Mouse (Mus musculus): ENCODE results near the gene Lama1. TPM values are rescaled to one million over a fixed set of nuclear protein-coding genes. Genes with fewer than 3 reads are reported as not detected.
"Not testable (repeated sequence)": the region's sequence is repeated elsewhere in the genome, so short reads cannot be mapped to it uniquely, and the experiment has no call there.

Gene Lama1
- polyA plus RNA-seq, 1 experiment from 2014 or later = 11.1 TPM

GRCm38 (mm10) chr17:67791091-67791490 is 94.0 kb downstream of the Lama1 start:
- no peak overlapping the region for H3K27ac ChIP-seq
- no peak for ATAC-seq (ENCODE audit: low FRiP score)
- H3K27me3 ChIP-seq = no peaks in the 10 kb centered on the region
- no peak overlapping the region for H3K4me3 ChIP-seq
- no peaks in the 10 kb centered on the region for H3K4me1 ChIP-seq (replicated peaks)
- H3K9me3 ChIP-seq = no peaks in the 10 kb centered on the region
- no peak overlapping the region for H3K4me2 ChIP-seq
- H3K9ac ChIP-seq = no peak overlapping the region
- 97% methylated on average over 10 of the region's 10 CpGs for WGBS
- H3K36me3 ChIP-seq = peaks cover 55% of the 10 kb centered on the region

DNA sequence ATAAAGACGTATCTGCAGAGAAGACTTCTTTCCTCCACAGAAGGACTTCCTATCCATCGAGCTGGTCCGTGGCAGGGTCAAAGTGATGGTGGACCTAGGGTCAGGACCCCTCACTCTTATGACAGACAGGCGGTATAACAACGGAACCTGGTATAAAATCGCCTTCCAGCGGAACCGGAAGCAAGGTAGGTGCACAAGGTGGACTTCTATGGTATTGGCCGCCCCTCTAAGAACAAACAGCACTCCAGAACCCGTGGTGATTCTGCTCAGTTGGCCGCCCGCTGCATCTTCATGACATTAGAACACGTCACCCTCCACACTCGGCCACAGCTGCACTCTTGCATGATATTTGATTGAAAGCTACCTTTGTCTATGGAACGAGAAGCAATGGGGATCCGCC is 112.1 kb downstream of the Lama1 start:
- H3K36me3 ChIP-seq = peaks cover 62% of the 10 kb centered on the region
- no peak overlapping the region for H3K9ac ChIP-seq
- no peaks in the 10 kb centered on the region for H3K9me3 ChIP-seq
- H3K4me2 ChIP-seq = no peak overlapping the region
- H3K4me3 ChIP-seq = no peak overlapping the region
- H3K27ac ChIP-seq = no peak overlapping the region
- 90% methylated on average over 16 of the region's 16 CpGs for WGBS
- ATAC-seq (ENCODE audit: low FRiP score) = no peak
- H3K27me3 ChIP-seq = no peaks in the 10 kb centered on the region
- no peaks in the 10 kb centered on the region for H3K4me1 ChIP-seq (replicated peaks)

DNA sequence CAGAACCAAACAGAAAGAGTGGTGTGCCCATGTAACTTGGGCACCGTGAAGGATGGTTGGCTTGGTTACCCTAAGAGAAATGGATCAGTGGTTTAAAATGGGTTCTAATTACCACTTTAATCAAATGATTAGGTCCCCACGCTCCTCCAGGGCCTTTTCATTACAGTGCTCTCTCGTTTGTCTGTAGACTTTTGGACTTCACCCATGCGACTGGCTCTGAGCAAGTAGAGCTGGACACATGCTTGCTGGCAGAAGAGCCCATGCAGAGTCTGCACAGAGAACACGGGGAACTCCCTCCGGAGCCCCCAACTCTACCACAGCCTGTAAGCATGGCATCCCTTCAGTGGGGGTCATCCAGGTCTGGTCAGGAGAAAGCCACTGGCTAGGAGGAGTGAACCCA is 116.6 kb downstream of the Lama1 start:
- peaks cover 87% of the 10 kb centered on the region for H3K36me3 ChIP-seq
- no peaks in the 10 kb centered on the region for H3K27me3 ChIP-seq
- no peaks in the 10 kb centered on the region for H3K4me1 ChIP-seq (replicated peaks)
- no peak overlapping the region for H3K9ac ChIP-seq
- H3K4me3 ChIP-seq = no peak overlapping the region
- ATAC-seq (ENCODE audit: low FRiP score) = no peak
- H3K27ac ChIP-seq = no peak overlapping the region
- WGBS = 89% methylated on average over 6 of the region's 6 CpGs
- no peaks in the 10 kb centered on the region for H3K9me3 ChIP-seq
- H3K4me2 ChIP-seq = no peak overlapping the region

DNA sequence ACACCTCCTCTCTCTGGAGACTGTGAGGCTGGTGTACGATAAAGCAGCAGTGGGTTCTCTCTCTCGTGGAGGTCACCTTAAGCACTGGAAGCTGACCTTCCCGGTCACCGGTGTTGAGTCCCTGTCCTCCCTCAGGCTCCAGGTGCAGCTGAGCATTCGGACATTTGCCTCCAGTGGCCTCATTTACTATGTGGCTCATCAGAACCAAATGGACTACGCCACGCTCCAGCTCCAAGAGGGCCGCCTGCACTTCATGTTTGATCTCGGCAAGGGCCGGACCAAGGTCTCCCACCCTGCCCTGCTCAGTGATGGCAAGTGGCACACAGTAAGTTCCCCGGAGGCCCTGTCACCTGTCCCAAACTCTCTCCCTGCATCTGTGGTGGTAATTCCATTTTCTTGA is 118.7 kb downstream of the Lama1 start:
- WGBS = 95% methylated on average over 11 of the region's 11 CpGs
- Histone ChIP-seq H3K4me2 (no peak overlapping the region), H3K36me3 (peaks cover 68% of the 10 kb centered on the region), H3K4me1 (replicated peaks) (peaks cover 6% of the 10 kb centered on the region), H3K27me3 (no peaks in the 10 kb centered on the region), H3K9ac (no peak overlapping the region), H3K9me3 (no peaks in the 10 kb centered on the region), H3K4me3 (no peak overlapping the region), H3K27ac (no peak overlapping the region)
- no peak for ATAC-seq (ENCODE audit: low FRiP score)

GRCm38 (mm10) chr17:67816916-67817315 is 119.9 kb downstream of the Lama1 start:
- Histone ChIP-seq H3K27me3 (no peaks in the 10 kb centered on the region), H3K27ac (no peak overlapping the region), H3K9ac (no peak overlapping the region), H3K36me3 (peaks cover 66% of the 10 kb centered on the region), H3K9me3 (no peaks in the 10 kb centered on the region), H3K4me2 (no peak overlapping the region), H3K4me1 (replicated peaks) (peaks cover 6% of the 10 kb centered on the region), H3K4me3 (no peak overlapping the region)
- ATAC-seq (ENCODE audit: low FRiP score) = no peak
- 94% methylated on average over 10 of the region's 10 CpGs for WGBS

GRCm38 (mm10) chr17:67827431-67827830 is 130.4 kb downstream of the Lama1 start:
- 95% methylated on average over 3 of the region's 3 CpGs for WGBS
- Histone ChIP-seq H3K27me3 (no peaks in the 10 kb centered on the region), H3K4me3 (no peak overlapping the region), H3K4me2 (no peak overlapping the region), H3K9ac (no peak overlapping the region), H3K27ac (no peak overlapping the region), H3K4me1 (replicated peaks) (no peaks in the 10 kb centered on the region), H3K9me3 (peaks cover 6% of the 10 kb centered on the region), H3K36me3 (peaks cover 9% of the 10 kb centered on the region; the same call in 1 of the 2 replicates)
- ATAC-seq (ENCODE audit: low FRiP score) = no peak

GRCm38 (mm10) chr17:67836146-67836895 is 139.3 kb downstream of the Lama1 start:
- Histone ChIP-seq H3K4me1 (replicated peaks) (no peaks in the 10 kb centered on the region), H3K9me3 (peaks cover 4% of the 10 kb centered on the region; the same call in 1 of the 2 replicates), H3K36me3 (no peaks in the 10 kb centered on the region), H3K4me2 (no peak overlapping the region), H3K9ac (no peak overlapping the region), H3K27ac (no peak overlapping the region), H3K4me3 (no peak overlapping the region), H3K27me3 (no peaks in the 10 kb centered on the region)
- 95% methylated on average over 20 of the region's 20 CpGs for WGBS
- no peak for ATAC-seq (ENCODE audit: low FRiP score)

- Histone ChIP-seq H3K9ac (no peak overlapping the region), H3K9me3 (peaks cover 4% of the 10 kb centered on the region; the same call in 1 of the 2 replicates), H3K36me3 (no peaks in the 10 kb centered on the region), H3K4me1 (replicated peaks) (no peaks in the 10 kb centered on the region), H3K4me3 (no peak overlapping the region), H3K27me3 (no peaks in the 10 kb centered on the region), H3K4me2 (no peak overlapping the region), H3K27ac (no peak overlapping the region)
- ATAC-seq (ENCODE audit: low FRiP score) = peak; percentile 74
- 58% methylated on average over 17 of the region's 17 CpGs for WGBS
These were observed 140.5 kb downstream of the Lama1 start for GRCm38 (mm10) chr17:67837351-67838090.

GRCm38 (mm10) chr17:67838948-67839347 is 141.9 kb downstream of the Lama1 start:
- WGBS = 87% methylated on average over 13 of the region's 13 CpGs
- ATAC-seq (ENCODE audit: low FRiP score) = no peak
- Histone ChIP-seq H3K9ac (no peak overlapping the region), H3K27ac (no peak overlapping the region), H3K36me3 (no peaks in the 10 kb centered on the region), H3K4me2 (no peak overlapping the region), H3K27me3 (no peaks in the 10 kb centered on the region), H3K4me3 (no peak overlapping the region), H3K9me3 (peaks cover 4% of the 10 kb centered on the region; the same call in 1 of the 2 replicates), H3K4me1 (replicated peaks) (no peaks in the 10 kb centered on the region)

DNA sequence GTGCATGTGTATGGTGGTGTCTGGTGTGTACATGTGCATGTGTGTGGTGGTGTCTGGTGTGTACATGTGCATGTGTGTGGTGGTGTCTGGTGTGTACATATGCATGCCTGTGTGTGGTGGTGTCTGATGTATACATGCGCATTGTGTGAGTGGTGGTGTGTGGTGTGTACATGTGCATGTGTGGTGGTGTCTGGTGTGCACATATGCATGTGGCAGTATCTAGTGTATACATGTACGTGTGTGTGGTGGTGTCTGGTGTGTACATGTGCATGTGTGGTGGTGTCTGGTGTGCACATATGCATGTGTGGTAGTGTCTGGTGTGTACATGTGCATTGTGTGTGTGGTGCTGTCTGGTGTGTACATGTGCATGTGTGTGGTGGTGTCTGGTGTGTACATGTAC is 144.4 kb downstream of the Lama1 start:
- H3K27me3 ChIP-seq; H3K36me3 ChIP-seq; ATAC-seq (ENCODE audit: low FRiP score); H3K9me3 ChIP-seq; H3K4me1 ChIP-seq (replicated peaks); H3K4me3 ChIP-seq; H3K27ac ChIP-seq; H3K4me2 ChIP-seq; H3K9ac ChIP-seq: not testable (repeated sequence)
- WGBS = 94% methylated on average over 2 of the region's 2 CpGs

DNA sequence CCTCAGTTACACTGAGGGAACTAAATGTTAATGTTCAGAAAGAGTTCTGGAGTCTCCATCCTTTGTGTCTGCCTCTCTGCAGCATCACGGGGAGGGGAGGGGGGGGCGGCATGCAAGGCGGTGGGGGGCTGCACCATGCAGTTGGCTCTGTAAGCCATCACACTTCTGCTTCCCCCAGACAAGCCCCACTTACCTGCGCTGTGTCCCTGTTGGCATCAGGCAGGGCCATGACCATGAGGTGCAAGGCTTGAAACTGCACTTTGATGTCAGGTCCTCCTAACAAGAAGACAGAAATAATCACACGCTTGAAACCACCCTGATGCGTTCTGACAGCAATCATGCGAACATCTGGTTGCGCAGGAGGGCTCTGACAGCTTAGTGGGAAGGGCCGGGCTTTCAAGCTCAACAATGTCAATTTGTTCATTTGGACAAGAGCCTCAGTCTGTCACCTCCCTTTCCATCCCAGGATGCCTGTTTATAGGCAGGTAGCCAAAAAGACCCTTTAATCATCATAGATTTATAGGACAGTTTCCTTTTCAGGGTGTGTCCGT is 164.1 kb downstream of the Lama1 start:
- H3K9ac ChIP-seq = no peak overlapping the region
- H3K9me3 ChIP-seq = no peaks in the 10 kb centered on the region
- H3K27ac ChIP-seq = no peak overlapping the region
- H3K36me3 ChIP-seq = no peaks in the 10 kb centered on the region; the same call in 1 of the 2 replicates
- 0 out of 2 replicates have a peak, but pooled peaks have one; percentile 50 for ATAC-seq (ENCODE audit: low FRiP score)
- H3K4me3 ChIP-seq = no peak overlapping the region
- no peak overlapping the region for H3K4me2 ChIP-seq
- 0 out of 2 replicates have a peak, but pooled peaks cover 3% of the 10 kb centered on the region for H3K4me1 ChIP-seq (replicated peaks)
- WGBS = 83% methylated on average over 10 of the region's 10 CpGs
- no peaks in the 10 kb centered on the region for H3K27me3 ChIP-seq

GRCm38 (mm10) chr17:67861744-67862535 is 164.9 kb downstream of the Lama1 start:
- ATAC-seq (ENCODE audit: low FRiP score) = peak; percentile 67
- Histone ChIP-seq H3K4me1 (replicated peaks) (0 out of 2 replicates have a peak, but pooled peaks cover 7% of the 10 kb centered on the region), H3K4me3 (no peak overlapping the region), H3K9ac (no peak overlapping the region), H3K9me3 (no peaks in the 10 kb centered on the region), H3K27ac (no peak overlapping the region), H3K4me2 (no peak overlapping the region), H3K27me3 (no peaks in the 10 kb centered on the region), H3K36me3 (no peaks in the 10 kb centered on the region; the same call in 1 of the 2 replicates)
- WGBS = 81% methylated on average over 16 of the region's 16 CpGs

Measured in hindbrain, embryonic 13.5 days (tissue).